Mouse (Mus musculus) activated CD4-positive, CD25-positive, alpha-beta regulatory T cell (primary cell): ENCODE data around the gene Fam199x. TPM values are rescaled to one million over a fixed set of nuclear protein-coding genes. Genes with fewer than 3 reads are reported as not detected.

Experiments
- polyA plus RNA-seq, 2 experiments: library from polyadenylated mRNA; unstranded; fragments of 100-300 nt; shearing (Covaris generic); gene quantifications; one replicate each; pipeline ENCODE4 v1.2.1; 2017

Gene Fam199x
- polyA plus RNA-seq: 1 to 10 TPM; 4.2 to 5.0 TPM

DNA sequence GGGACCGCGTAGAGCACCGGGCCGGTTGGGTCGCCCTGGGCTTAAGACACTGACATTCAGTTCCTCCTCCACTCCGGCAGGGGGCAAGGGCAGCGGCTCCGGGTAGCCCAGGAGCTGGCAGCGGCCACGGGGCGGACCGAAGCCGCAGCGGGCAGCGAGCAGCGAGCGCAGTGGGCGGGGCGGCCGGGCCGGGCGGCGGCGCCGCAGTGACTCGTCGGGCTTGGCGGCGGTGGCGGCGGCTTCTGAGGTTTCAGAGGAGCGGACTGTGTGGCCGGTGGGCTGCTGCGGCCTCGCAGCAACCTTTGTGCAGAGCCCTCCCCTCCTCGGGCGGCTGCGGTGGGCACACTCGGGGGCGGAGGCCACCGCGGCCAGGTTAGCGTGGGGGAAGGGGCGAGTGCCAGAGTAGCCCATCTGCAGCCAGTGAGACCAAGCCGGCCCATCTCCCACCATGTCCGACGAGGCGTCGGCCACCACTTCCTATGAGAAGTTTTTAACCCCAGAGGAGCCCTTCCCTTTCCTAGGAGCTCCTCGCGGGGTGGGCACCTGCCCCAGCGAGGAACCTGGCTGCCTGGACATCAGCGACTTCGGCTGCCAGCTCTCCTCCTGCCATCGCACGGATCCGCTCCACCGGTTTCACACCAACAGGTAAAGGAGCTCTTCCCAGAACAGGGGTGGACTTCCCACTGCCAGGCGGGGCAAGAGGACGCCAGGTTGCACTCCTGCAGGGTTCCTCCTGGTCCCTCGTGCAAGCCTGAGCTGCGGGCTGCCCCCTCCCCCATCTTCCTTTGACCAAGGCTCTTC is at the start of gene Fam199x:
Gene Fam199x, plus strand, starts transcription at position 170 of the 801 bp plus-strand sequence.

DNA sequence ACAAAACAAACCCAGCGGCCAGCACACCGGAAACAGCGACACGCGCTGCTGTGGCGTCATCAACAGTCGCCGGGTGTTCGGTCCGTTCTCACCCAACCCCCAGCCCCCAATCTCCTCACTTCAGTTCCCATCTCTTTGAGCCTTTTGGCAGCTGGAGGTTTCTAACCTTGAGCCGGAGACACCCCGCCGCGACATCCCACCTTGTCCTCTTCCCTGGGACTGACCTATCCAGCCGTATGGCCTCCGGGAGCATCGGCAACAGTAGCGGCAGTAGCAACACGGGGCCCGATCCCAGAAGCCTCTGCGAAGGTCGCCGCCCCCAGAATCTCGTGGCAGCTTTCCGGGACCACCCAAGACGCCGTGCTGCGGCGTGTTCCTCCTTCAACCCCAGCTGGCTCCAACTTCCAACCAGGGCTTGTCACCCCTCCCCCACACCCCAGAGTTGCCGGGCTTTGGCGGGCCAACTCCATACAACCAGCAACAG is 11.4 kb upstream of the Fam199x start, which contains the start of gene Slc25a53:
Gene Slc25a53, minus strand, starts transcription at position 303 of the 484 bp plus-strand sequence.

DNA sequence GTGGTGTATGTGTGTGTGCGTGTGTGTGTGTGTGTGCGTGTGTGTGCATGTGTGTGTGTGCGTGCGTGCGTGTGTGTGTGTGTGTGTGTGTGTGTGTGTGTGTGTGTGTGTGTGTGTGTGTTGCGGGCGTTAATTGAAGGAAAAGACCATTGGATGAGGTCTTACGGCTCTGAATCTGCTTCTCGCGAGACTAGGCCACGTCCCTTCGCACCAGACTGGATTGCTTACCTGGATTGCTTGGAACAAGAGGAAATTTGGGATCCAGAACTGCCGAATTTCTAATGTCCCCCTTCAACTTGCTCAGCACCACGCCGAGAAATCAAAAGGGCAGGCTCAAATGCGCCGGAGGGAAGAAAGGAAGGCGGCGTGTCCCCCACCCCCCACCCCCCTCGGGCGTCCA is 72.3 kb downstream of the Fam199x start, which contains the start of gene Esx1:
Gene Esx1, minus strand, starts transcription at position 366 of the 400 bp plus-strand sequence.

Other genes with a start within 250 kb of the Fam199x start
- gene Plp1, start 226.9 kb upstream of the Fam199x start, polyA plus RNA-seq: 1 to 10 TPM; 1.1 to 1.2 TPM
- not detected for gene Rab9b, start 180.8 kb upstream of the Fam199x start, polyA plus RNA-seq
- gene H2bfm, start 122.3 kb upstream of the Fam199x start, polyA plus RNA-seq: not detected
- gene Tmsb15b2, start 74.1 kb upstream of the Fam199x start, polyA plus RNA-seq: 10 to 100 TPM; 52.0 to 67.4 TPM
- 1 to 10 TPM; 2.0 to 2.4 TPM for gene Tmsb15l, start 72.7 kb upstream of the Fam199x start, polyA plus RNA-seq
- gene Tmsb15b1, start 72.7 kb upstream of the Fam199x start, polyA plus RNA-seq: 10 to 100 TPM; 31.1 to 36.3 TPM
- gene Zcchc18, start 56.4 kb upstream of the Fam199x start, polyA plus RNA-seq: 10 to 100 TPM; 35.8 to 43.0 TPM
- gene Slc25a53, start 11.3 kb upstream of the Fam199x start, polyA plus RNA-seq: 10 to 100 TPM in 1 of 2 experiments, 1 to 10 TPM in 1; 9.9 to 18.6 TPM
- gene Esx1, start 72.5 kb downstream of the Fam199x start, polyA plus RNA-seq: not detected